Mouse (Mus musculus) liver, embryonic 14 days (tissue): ENCODE data around the gene Zfp563. TPM values are rescaled to one million over a fixed set of nuclear protein-coding genes. Genes with fewer than 3 reads are reported as not detected.

Experiments used
- polyA plus RNA-seq: library from polyadenylated mRNA; depleted of rRNA; stranded (reverse); fragments of >200 nt; gene quantifications from 2 replicates; pipeline ENCODE4 v1.2.3, GENCODE M21; 2012; rRNA removed

Zfp563 gene
- polyA plus RNA-seq: 0.67 and 0.91 TPM in 2 replicates

DNA sequence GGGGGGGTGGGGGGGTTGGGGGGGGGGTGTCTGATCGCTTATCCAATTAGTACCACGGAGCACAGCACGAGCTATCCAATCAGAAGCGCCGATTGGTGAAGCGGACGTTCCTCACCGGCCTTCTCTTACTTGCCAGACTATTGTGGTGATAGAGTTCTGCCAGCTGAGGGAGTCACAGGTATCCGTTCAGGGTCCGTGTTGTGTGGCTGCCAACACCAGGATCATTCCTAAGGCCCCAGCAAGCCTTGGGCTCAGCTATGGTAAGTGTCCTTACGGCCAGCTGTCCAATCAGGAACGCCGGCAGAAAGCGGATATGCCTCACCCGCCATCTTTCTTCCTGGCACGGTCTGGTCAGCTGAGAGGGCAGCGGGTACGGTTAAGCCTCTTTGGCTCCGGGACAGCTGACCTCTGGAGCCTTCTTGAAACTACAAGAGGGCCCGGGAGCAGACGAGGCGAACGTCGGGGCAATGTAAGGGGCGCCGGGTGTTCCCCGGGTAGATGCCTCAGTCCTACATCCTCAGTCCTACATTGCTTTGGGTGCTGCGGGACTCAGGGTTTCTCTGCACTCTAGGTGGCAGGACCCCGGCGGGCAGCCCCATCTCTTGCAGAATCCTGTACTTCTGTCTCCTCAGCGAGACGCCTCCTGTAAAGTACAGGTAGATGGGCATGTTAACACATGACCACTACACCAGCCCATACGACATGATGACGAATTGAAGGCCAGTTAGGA lies at the start of gene Zfp563:
Gene Zfp563 (plus strand): TSS at position 91 of the 730 bp plus-strand sequence.

DNA sequence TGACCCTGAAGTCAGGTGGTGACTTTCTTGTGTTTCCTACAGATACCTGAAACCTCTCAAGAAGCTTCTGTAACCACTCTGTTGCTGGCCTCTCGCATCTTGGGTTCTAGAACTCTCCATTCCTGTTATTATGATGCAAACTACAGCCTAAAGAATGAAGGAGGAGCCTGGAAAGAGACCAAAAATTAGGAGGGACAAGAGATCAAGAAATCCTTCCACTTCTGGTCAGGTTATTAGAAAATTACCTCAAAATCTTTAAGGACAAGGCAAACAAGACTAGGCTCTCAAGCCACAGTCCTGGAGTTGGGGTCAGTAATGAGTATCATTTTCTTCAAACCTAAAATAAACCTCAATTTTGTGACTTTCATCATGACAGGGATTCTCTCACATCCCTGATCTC lies 21.2 kb upstream of the Zfp563 start, which contains the start of gene 4921501E09Rik:
Gene 4921501E09Rik (minus strand): TSS at position 101 of the 400 bp plus-strand sequence.

DNA sequence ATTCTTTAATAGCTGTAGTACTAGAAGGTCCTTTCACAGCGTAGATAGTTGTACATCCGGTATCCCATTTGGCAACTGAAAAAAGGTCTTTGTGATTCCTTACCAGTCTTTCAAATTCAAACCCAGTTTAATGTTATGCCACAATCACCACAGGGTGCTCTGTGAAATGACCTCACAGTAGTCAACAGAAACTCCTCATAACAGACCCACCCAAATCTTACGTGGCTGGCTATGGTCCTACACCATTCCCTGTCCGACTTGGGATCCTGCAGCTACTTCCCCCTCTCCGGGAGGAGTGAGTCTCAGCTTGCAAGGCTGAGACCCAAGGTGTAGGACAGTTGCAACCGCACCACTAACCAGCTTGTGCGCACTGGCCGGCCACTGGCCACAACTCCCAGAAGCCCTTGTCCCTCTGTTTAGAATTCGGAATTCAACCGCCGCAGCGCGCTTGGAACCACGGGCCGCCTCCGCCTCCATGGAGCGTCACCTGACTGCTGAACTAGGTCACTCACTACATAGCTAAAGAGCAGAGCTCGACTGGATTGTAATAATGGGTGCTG lies 50.2 kb downstream of the Zfp563 start, which contains the start of gene Morc2b:
Gene Morc2b (minus strand): TSS at position 423 of the 560 bp plus-strand sequence.

Other genes starting within 250 kb of the Zfp563 start
- 0.90 and 0.93 TPM in 2 replicates for gene Zfp870, start 197.7 kb upstream of the Zfp563 start, polyA plus RNA-seq
- gene Cyp4f14, start 172.0 kb upstream of the Zfp563 start, polyA plus RNA-seq: not detected in 2 replicates
- gene Cyp4f13, start 141.9 kb upstream of the Zfp563 start, polyA plus RNA-seq: 3.7 and 3.9 TPM in 2 replicates
- 2.7 and 3.1 TPM in 2 replicates for gene Zfp472, start 123.5 kb upstream of the Zfp563 start, polyA plus RNA-seq
- 1.9 and 2.1 TPM in 2 replicates for gene Zfp952, start 96.2 kb upstream of the Zfp563 start, polyA plus RNA-seq
- gene Zfp763, start 55.9 kb upstream of the Zfp563 start, polyA plus RNA-seq: 1.3 and 1.5 TPM in 2 replicates
- not detected in 2 replicates for gene 4921501E09Rik, start 21.3 kb upstream of the Zfp563 start, polyA plus RNA-seq
- gene Morc2b, start 50.4 kb downstream of the Zfp563 start, polyA plus RNA-seq: not detected in 2 replicates
- not detected in 2 replicates for gene Olfr55, start 79.1 kb downstream of the Zfp563 start, polyA plus RNA-seq
- not detected in 2 replicates for gene Olfr239, start 102.0 kb downstream of the Zfp563 start, polyA plus RNA-seq
- gene Olfr1564, start 132.4 kb downstream of the Zfp563 start, polyA plus RNA-seq: 0.01 and 0.02 TPM in 2 replicates
- gene Zfp955a, start 165.8 kb downstream of the Zfp563 start, polyA plus RNA-seq: 2.1 and 2.3 TPM in 2 replicates
- not detected in 2 replicates for gene Olfr63, start 175.4 kb downstream of the Zfp563 start, polyA plus RNA-seq
- gene Zfp955b, start 200.2 kb downstream of the Zfp563 start, polyA plus RNA-seq: 1.7 and 1.8 TPM in 2 replicates